Mouse (Mus musculus) lung, adult 2 months (tissue): ENCODE results near the gene Cdc34b. TPM values are rescaled to one million over a fixed set of nuclear protein-coding genes. Genes with fewer than 3 reads are reported as not detected.
A peak's percentile ranks its signal among the peaks of the same experiment; 100 is the strongest.

Experiments used
- DNase-seq: peaks from one replicate; pipeline ENCODE4 v3.0.0; 2022
- H3K4me1 ChIP-seq: fragments of 200-500 bp; 2 replicates; pipeline ENCODE4 v1.6.1; 2011; ENCODE audit warnings: low read length; ENCODE audit not compliant: control insufficient read depth, insufficient read depth
- H3K4me3 ChIP-seq: fragments of 200-500 bp; replicated peaks from 2 replicates; pipeline ENCODE3; 2011; ENCODE audit warnings: low read depth, mild to moderate bottlenecking, control low read depth, low read length; ENCODE audit errors: extremely low read depth
- CTCF ChIP-seq: fragments of 200-500 bp; IDR thresholded peaks from 2 replicates; pipeline ENCODE4 v1.5.1; 2011; ENCODE audit warnings: mild to moderate bottlenecking, low read length, control low read depth; ENCODE audit not compliant: insufficient read depth
- POLR2A ChIP-seq: fragments of 200-500 bp; IDR thresholded peaks from 2 replicates; pipeline ENCODE4 v1.6.1; 2011; ENCODE audit warnings: low read depth, mild to moderate bottlenecking, control low read depth, low read length, borderline replicate concordance; ENCODE audit errors: extremely low read depth
- WGBS: fragments of 180-500 bp; shearing (Covaris S2); methylation state at CpG from one replicate; pipeline ENCODE4 v1.1.7; 2018; 5-methylcytosine and 5-hydroxymethylcytosine counted together
- polyA plus RNA-seq: library from polyadenylated mRNA; depleted of rRNA; stranded (reverse); fragments of >200 nt; gene quantifications from 2 replicates; pipeline ENCODE4 v1.2.3, GENCODE M21; 2012

Cdc34b gene
- polyA plus RNA-seq, 1 experiment: 0.15 TPM

DNA sequence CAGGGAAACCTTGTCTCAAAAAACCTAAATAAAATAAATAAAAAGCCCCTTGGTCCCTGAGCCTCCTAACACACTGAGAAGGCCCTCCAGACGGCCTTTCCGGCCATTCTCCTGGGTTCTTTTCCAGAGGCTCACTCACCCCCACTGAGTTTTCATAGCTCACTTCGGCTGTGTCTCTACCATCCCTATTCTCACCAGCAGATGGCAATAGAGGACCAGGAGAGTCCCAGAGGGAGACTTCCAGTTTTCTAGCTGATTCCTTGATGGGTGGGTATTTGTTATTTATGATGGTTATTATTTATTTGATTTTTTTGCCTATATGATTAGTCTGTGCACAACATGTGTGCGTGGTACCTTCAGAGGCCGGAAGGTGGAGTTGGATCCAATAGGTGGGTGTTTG lies 11.3 kb upstream of the Cdc34b start:
- peak; percentile 54 for DNase-seq
- Histone ChIP-seq H3K4me1 (no peaks in the 10 kb centered on the region), H3K4me3 (no peak overlapping the region)
- WGBS: 21% methylated on average over 5 of the region's 5 CpGs
- peak; percentile 47 for TF ChIP-seq CTCF
- no peak for TF ChIP-seq POLR2A

DNA sequence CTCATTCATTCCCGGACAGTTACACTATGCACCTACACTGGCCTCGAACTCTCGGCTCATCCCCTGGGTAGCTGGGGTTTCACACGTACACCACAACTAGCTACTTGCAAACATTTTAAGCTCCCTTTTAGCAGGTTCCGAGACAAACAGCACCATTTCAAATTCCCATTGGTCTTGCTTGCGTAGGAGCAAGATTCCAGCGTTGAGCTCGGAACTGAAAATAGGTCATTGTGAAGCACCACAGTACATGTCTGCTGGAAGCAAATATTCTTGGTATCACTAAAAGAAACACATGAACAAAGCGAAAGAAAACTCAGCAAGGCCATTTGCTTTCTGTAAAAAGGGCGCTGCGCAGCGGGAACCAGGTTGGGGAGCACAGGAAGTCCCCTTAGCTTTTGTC lies 10.4 kb upstream of the Cdc34b start:
- Histone ChIP-seq H3K4me1 (no peaks in the 10 kb centered on the region), H3K4me3 (no peak overlapping the region)
- TF ChIP-seq CTCF (no peak), POLR2A (no peak)
- no peak for DNase-seq
- 80% methylated on average over 12 of the region's 12 CpGs for WGBS

DNA sequence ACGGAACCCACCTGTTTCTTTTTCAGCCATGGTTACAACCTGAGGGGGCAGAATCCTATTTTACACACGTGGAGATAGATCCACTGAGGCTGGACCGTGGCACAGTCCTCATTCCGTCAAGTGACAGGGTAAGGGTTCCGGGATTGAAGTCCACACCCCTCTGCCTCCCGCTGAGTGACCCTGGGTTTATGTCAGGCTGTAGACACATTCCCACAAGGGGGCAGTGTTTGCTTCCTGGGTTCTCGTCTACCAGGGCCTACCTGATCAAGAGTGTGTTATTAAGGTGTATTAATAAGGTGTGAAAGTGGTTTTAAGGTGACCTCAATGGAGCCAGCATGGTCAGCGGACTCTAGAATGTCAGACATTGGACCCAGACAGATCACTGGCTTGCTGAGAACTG lies 8.8 kb upstream of the Cdc34b start:
- no peak for DNase-seq
- 42% methylated on average over 8 of the region's 8 CpGs for WGBS
- TF ChIP-seq CTCF (0 out of 2 replicates have a peak, but pooled peaks have one; percentile 28), POLR2A (no peak)
- H3K4me1 ChIP-seq: no peaks in the 10 kb centered on the region
- H3K4me3 ChIP-seq: no peak overlapping the region

DNA sequence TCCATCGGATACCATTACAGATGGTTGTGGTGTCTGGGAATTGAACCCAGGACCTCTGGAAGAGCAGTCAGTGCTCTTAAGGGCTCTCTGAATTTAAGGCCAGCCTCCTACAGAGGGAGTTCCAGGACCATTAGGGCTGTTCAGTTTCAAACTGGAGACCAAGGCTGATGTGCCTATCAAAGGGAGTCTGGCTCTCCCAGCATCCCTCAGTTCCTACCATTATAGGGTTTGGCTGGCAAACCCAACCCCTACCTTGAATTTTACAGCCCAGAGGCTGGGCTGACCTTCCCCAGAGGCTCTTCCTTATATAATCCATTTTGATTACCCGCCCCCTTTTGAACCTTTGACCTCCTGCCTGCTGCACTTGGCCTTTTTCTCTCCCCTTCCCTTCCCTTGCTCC lies 5.8 kb upstream of the Cdc34b start:
- Histone ChIP-seq H3K4me3 (no peak overlapping the region), H3K4me1 (no peaks in the 10 kb centered on the region)
- WGBS: 74% methylated on average over 2 of the region's 2 CpGs
- no peak for DNase-seq
- TF ChIP-seq POLR2A: no peak
- TF ChIP-seq CTCF: no peak

DNA sequence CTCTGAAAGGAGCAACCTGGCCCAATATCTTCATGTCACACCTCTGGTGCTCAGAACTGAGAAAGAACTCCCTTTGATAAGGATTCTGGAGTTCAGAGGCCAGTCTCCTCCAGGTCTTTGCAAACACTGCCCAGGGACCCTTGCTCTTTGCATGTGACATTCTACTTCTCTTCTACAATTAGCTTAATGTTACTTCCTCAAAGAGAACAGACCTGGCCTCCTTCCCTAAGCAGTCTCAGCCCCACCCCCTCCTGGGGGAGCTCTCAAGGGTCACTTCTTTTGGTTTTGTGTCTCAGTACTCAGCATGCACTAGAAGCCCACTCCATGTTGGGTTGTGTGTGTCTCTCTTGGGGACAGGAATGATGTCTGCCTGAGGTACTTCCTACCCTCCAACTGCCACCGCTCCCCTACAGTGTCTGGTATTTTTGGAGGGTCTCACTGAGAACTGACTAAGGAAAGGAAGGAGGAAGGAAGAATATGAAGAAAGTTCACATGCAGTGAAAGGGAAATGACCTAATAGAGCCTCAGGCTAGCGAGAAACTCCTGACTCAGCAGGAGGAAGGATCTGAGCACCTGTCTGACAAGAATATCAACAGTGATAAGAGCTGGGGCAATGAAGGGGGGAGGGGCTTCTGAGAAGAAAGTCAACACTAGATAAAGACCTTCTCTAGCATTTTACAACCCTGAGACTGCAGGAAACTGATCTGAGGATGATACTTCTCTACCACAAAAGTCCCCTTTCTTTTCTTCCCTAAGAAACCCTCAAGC lies 11.5 kb downstream of the Cdc34b start:
- TF ChIP-seq CTCF: no peak
- no peak for TF ChIP-seq POLR2A
- 19% methylated on average over 2 of the region's 2 CpGs for WGBS
- no peak for DNase-seq

DNA sequence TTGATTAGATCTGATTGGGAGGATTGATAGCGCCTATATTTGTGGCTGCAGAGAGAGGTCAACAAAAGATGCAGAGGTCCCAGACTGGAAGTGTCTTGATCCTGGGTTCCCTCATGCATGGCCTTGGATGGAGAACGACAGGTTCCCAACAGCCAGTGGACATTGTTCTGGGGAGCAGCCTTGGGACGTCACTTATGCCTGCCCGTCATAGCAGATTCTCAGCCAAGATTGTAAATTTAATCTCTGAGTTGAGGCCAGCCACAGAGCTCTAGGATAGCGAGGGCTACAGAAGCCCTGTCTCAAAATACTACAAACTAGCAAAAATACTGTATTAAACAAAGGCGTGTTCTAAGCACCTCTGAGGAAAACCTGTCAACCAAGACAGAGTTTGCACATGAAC lies 18.3 kb downstream of the Cdc34b start:
- no peaks in the 10 kb centered on the region for H3K4me1 ChIP-seq
- WGBS: 83% methylated on average over 6 of the region's 6 CpGs
- TF ChIP-seq POLR2A (no peak), CTCF (no peak)
- H3K4me3 ChIP-seq: no peak overlapping the region
- no peak for DNase-seq

More for the DNA sequence above, 11.5 kb downstream of the Cdc34b start:
- H3K4me1 ChIP-seq: no peaks in the 10 kb centered on the region
- H3K4me3 ChIP-seq: no peak overlapping the region

DNA sequence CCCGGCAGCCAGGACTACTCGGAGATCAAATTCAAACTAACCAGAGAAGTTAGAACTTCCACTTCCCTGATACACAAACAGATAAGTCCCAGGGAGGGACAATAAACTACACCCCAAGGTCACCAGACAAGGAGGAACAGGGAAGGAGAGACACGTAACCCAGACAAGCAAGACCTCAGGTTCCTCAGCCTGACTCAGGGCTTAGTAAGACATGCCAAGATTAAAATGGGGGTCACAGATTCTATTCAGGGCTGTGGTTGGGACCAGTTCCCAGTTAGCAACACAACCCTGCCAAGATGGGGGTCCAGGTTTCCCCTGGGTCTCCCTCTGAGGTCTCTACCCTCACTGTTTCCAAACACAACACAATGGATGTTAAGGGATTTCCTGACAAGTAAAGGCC lies 18.8 kb downstream of the Cdc34b start:
- DNase-seq: no peak
- Histone ChIP-seq H3K4me3 (no peak overlapping the region), H3K4me1 (no peaks in the 10 kb centered on the region)
- no peak for TF ChIP-seq CTCF
- no peak for TF ChIP-seq POLR2A
- WGBS: 38% methylated on average over 3 of the region's 3 CpGs

DNA sequence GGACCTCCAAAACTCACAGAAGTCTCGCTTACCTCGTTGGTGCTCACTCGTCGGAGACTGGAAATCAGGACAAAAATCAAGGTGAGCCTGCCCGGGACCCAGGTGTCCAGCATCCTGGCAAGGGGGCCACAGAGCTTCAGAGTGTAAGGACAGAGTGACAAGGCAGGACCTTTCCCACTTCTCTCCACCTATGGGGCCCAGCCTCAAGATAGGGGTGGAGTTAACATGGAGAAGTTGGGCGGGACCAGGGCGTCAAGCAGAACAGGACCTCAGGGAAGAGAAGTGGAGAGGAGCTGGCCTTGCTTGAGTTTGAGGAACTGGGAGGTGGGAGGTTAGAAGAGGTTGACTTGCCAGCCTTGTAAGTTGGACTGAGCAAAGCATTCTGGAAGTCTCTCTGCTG lies 19.2 kb downstream of the Cdc34b start:
- Histone ChIP-seq H3K4me3 (no peak overlapping the region), H3K4me1 (no peaks in the 10 kb centered on the region)
- no peak for DNase-seq
- TF ChIP-seq POLR2A: no peak
- 67% methylated on average over 7 of the region's 7 CpGs for WGBS

DNA sequence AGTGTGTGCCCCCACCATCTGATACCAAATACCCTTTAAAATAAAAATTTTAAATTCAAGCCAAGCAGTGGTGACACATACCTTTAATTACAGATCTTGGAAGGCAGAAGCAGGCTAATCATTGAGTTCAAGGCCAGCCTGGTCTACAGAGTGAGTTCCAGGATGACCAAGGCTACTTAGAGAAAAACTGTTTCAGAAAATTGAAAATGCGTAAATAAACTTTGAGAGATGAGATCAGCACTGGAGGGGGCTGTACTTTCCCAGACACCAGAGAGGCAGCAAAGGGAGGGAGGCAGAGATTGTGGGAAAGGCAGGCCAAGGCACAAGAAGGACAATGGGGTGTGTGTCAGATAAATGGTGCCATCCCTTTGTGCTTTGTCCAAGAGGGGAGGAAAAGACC lies 20.7 kb downstream of the Cdc34b start:
- DNase-seq: no peak
- WGBS: 74% methylated on average over 1 of the region's 1 CpGs
- no peak for TF ChIP-seq CTCF
- TF ChIP-seq POLR2A: no peak

DNA sequence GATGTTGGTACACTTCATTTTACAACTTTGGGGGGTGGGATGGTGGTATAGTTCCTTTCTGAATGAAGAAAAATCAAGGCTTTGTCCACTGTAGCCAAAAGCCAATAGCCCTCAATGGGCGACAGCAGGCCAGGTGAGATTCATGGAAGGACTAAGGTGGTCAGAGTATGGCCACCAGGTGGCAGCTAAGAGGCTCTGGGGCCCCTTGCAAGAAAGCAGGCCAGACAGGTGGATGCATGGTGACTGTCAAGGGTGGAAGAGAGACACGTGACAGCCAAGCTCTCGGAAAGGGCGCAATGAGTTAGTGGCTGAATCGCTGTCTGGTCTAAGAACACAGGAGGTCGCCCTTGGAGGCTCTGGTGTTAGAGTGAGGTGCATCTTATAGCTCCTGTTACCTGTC lies 21.2 kb downstream of the Cdc34b start:
- H3K4me3 ChIP-seq: no peak overlapping the region
- WGBS: 45% methylated on average over 6 of the region's 6 CpGs
- H3K4me1 ChIP-seq: no peaks in the 10 kb centered on the region
- no peak for DNase-seq
- TF ChIP-seq CTCF (0 out of 2 replicates have a peak, but pooled peaks have one; percentile 2), POLR2A (no peak)

More for the DNA sequence above, 20.7 kb downstream of the Cdc34b start:
- H3K4me1 ChIP-seq: no peaks in the 10 kb centered on the region
- H3K4me3 ChIP-seq: no peak overlapping the region
